Mouse (Mus musculus): ENCODE data around the gene Cul7. TPM values are rescaled to one million over a fixed set of nuclear protein-coding genes. Genes with fewer than 3 reads are reported as not detected.

Cul7 gene
- total RNA-seq (2023; ENCODE audit: inconsistent age), result 7.4 to 8.4 TPM (median 7.9 TPM) in 4 replicates

DNA sequence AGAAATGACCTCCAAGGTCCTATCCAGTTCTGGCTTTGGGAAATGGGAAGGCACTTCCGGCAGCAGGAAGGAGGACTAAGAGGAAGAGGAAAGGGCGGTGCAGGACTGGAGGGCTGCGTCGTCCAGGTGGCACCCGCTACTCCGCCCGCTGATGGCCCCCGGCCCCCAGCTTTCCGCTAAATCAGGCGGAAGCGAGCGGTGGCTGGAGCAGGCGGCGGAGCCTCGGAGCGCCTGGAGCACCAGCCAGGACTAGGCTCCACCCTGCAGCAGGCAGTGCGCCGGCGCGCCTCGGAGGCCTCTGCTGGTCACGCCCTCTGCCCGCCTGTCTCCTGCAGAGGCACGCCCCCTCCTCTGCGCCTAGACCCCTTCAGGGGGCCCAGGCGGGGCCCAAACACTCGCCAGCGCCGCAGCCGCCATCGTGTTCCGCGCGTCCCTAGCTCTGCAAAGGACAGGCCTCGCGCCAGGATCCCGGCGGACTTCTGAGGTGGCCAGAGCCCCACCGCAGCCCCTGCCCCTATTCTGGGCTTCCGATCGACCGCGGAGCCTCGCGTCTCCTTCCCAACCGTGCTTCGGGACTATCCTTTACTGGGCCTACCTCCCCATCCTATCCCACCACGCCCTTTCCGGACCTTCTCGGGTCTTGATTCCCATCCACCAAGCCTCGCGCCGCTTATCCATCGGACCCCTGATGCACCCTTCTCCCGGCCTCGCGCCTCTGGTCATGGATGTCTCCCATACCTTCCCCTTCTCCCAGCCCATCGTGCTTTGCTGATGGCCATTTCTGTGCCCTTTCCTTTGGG is at the start of gene Cul7:
TSS of gene Cul7 (plus strand) at position 106 of the 800 bp plus-strand sequence.

DNA sequence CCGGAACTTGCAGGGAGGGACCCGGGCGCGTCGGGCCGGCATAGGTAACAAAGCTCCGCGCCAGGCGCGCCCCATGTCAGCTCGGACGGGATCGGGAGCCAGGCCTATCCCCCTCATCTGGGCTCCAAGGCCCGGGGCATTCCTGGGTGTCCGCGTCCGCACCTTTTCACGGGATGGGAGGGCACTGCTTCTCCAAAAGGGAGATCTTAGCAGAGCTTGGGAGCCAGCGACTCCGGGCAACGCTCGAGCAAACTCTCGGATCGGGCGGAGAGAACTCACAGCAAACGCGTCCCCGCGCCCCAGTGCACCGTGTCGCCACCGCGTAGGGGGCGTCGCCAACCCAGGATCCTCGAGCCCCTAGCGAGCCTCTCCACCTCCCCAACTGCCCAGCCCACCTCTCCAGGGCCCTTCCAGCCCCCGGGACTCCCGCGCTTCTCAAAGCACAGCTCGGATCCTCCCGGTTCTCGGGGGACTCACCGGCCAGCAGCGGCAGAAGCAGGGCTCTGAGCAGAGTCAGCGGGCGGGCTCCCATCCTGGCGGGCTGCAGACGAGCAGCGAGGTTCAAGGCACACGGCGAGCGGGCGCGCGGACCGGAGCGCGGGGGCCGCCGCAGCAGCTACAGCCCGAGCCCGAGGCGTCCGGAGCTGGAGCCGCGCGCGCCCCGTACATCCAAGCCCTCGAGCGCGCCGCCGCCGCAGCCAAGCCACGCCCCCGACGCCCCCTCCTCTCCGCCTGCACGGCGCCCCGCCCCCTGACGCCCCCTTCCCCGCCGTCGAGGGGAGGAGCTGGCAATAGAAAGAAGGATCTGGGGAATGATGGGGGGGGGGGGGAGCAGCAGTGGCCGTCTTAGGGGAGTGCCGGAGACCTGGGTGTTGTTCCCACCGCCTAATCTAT is 21.1 kb upstream of the Cul7 start, which contains the start of gene Ptk7:
TSS of gene Ptk7 (minus strand) at position 714 of the 894 bp plus-strand sequence.

GRCm38 (mm10) chr17:46645561-46646321 is 4.4 kb upstream of the Cul7 start, which contains the start of the genes Klc4 and Mrpl2:
Gene Klc4 (minus strand): TSS chr17:46646022.
Gene Mrpl2 (plus strand): TSS chr17:46646229.

GRCm38 (mm10) chr17:46673850-46674529 is 23.9 kb downstream of the Cul7 start, which contains the start of gene Rrp36:
Gene Rrp36 (minus strand): TSS chr17:46674352.

GRCm38 (mm10) chr17:46678416-46678815 is 28.3 kb downstream of the Cul7 start, which contains the start of gene Mea1:
Gene Mea1 (plus strand): TSS chr17:46678793.

DNA sequence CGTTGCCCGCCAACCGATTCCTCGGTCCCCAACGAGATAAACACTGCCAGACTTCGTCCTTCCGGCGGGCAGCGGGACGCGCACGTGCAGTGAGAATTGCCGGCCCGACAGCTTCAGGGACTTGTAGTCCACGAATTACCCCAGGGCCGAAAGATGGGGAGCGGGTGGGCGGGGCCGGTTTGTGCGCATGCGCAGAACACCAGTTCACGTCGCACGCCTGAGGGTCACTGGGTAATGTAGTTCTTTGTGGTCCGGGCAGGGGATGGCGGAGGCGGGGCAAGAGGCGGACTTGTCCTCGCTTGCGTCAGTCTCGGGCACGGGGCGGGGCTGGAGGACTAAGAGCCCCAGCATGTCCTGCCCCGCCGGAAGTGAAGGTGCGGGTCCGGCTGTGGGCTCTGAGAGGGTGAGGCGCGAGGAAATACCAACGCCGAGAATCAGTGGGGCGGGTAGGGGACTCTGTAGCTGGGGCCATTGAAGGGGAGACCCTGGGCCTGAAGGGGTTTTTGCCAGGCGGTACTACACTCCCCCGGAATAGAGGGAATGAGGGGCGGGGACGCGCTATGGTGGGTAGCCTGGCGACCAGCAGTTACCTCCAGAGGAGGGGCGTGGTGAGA is 30.7 kb downstream of the Cul7 start, which contains the start of gene Klhdc3:
TSS of gene Klhdc3 (minus strand) at position 155 of the 614 bp plus-strand sequence.

DNA sequence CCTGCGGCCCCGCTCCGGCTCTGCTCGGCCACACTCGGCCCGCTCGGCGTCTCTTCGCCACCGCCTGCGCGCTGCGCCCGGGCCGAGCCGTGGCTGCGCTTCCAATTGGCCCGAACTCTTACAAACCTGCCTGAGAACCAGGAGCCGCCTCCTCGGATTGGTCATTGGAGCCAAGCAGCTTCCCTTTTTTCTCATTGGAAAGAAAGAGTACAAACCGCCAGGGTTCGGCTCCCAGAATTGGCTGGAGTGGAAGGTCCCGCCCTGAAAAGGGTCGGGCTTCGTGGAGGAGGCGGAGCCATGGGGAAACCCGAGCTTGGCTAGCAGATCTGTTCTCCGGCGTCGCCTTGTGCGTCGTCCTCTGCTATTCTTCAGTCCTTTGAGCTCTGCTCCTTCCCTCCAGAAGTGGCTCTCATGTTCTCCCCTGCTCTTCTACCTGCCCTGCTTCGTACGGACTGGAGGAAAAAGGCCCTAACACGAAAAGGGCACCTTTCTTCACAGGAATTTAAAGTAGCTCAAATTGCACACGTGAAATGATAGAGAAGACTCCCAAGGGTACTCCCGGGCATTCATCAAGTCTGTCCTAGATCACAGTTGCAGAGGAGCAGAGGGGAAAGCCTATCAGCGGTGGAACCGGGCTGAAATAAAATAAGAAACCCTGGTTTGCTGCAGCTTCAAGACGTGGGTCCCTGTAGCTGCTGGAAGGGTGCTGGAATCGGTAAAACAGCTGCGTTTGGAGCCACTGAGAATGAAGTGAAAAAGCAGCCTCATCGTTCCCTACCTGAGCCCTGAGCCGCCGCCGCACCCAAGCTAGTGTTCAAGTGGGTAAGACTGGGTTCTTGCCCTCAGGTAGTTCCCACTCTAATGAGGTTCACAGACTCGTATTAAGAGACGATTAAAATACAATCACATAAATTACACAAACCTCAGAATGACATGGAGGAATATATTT is 55.0 kb downstream of the Cul7 start, which contains the start of gene Ppp2r5d:
TSS of gene Ppp2r5d (minus strand) at position 225 of the 949 bp plus-strand sequence.

GRCm38 (mm10) chr17:46710959-46711597 is 60.9 kb downstream of the Cul7 start, which contains the start of gene Pex6:
Gene Pex6 (plus strand): TSS chr17:46711463.

Other genes starting within 250 kb of the Cul7 start
- 5.9 to 11.1 TPM (median 7.5 TPM) in 4 replicates for gene Crip3, start 221.4 kb upstream of the Cul7 start, total RNA-seq (2023; ENCODE audit: inconsistent age)
- gene Slc22a7, start 211.9 kb upstream of the Cul7 start, total RNA-seq (2023; ENCODE audit: inconsistent age), result not detected in 4 replicates
- gene Ttbk1, start 162.7 kb upstream of the Cul7 start, total RNA-seq (2023; ENCODE audit: inconsistent age), result 2.7 to 5.4 TPM (median 3.9 TPM) in 4 replicates
- 0.45 to 0.71 TPM in 2 of 4 replicates, not detected in the others for gene Dnph1, start 153.6 kb upstream of the Cul7 start, total RNA-seq (2023; ENCODE audit: inconsistent age)
- gene Cul9, start 103.9 kb upstream of the Cul7 start, total RNA-seq (2023; ENCODE audit: inconsistent age), result 14.3 to 16.9 TPM (median 15.9 TPM) in 4 replicates
- gene Srf, start 94.2 kb upstream of the Cul7 start, total RNA-seq (2023; ENCODE audit: inconsistent age), result 84.2 to 96.1 TPM (median 88.7 TPM) in 4 replicates
- gene Ptk7, start 20.8 kb upstream of the Cul7 start, total RNA-seq (2023; ENCODE audit: inconsistent age), result 0.13 TPM in 1 of 4 replicates, not detected in the others
- gene Klc4, start 4.3 kb upstream of the Cul7 start, total RNA-seq (2023; ENCODE audit: inconsistent age), result 18.5 to 22.0 TPM (median 20.3 TPM) in 4 replicates
- 29.4 to 53.4 TPM (median 41.9 TPM) in 4 replicates for gene Mrpl2, start 4.1 kb upstream of the Cul7 start, total RNA-seq (2023; ENCODE audit: inconsistent age)
- gene Rrp36, start 24.0 kb downstream of the Cul7 start, total RNA-seq (2023; ENCODE audit: inconsistent age), result 27.0 to 30.6 TPM (median 29.4 TPM) in 4 replicates
- 52.8 to 63.9 TPM (median 58.1 TPM) in 4 replicates for gene Mea1, start 28.5 kb downstream of the Cul7 start, total RNA-seq (2023; ENCODE audit: inconsistent age)
- 42.4 to 50.0 TPM (median 44.6 TPM) in 4 replicates for gene Klhdc3, start 30.6 kb downstream of the Cul7 start, total RNA-seq (2023; ENCODE audit: inconsistent age)
- 33.1 to 41.3 TPM (median 38.7 TPM) in 4 replicates for gene Ppp2r5d, start 54.8 kb downstream of the Cul7 start, total RNA-seq (2023; ENCODE audit: inconsistent age)
- gene Pex6, start 61.1 kb downstream of the Cul7 start, total RNA-seq (2023; ENCODE audit: inconsistent age), result 38.2 to 46.1 TPM (median 39.9 TPM) in 4 replicates
- gene Gnmt, start 78.8 kb downstream of the Cul7 start, total RNA-seq (2023; ENCODE audit: inconsistent age), result 3.9 to 6.1 TPM (median 5.1 TPM) in 4 replicates
- 154 to 156 TPM (median 155 TPM) in 4 replicates for gene Cnpy3, start 101.9 kb downstream of the Cul7 start, total RNA-seq (2023; ENCODE audit: inconsistent age)
- not detected in 4 replicates for gene Ptcra, start 113.4 kb downstream of the Cul7 start, total RNA-seq (2023; ENCODE audit: inconsistent age)
- gene 2310039H08Rik, start 122.3 kb downstream of the Cul7 start, total RNA-seq (2023; ENCODE audit: inconsistent age), result 16.6 to 24.2 TPM (median 19.2 TPM) in 4 replicates
- 67.4 to 80.7 TPM (median 74.5 TPM) in 4 replicates for gene Rpl7l1, start 132.3 kb downstream of the Cul7 start, total RNA-seq (2023; ENCODE audit: inconsistent age)
- gene Bicral, start 208.1 kb downstream of the Cul7 start, total RNA-seq (2023; ENCODE audit: inconsistent age), result 99.1 to 112 TPM (median 104 TPM) in 4 replicates
- 11.4 to 15.4 TPM (median 12.9 TPM) in 4 replicates for gene Tbcc, start 240.3 kb downstream of the Cul7 start, total RNA-seq (2023; ENCODE audit: inconsistent age)

Data from B cell, adult (primary cell).